Mouse (Mus musculus) olfactory bulb, adult 2 months (tissue): ENCODE results near the gene Gyg. TPM values are rescaled to one million over a fixed set of nuclear protein-coding genes. Genes with fewer than 3 reads are reported as not detected.

Source experiments
- H3K27ac ChIP-seq: fragments of 200-500 bp; 2 replicates; pipeline ENCODE4 v1.5.1; 2012; ENCODE audit warnings: low read depth, low read length; ENCODE audit not compliant: insufficient read depth
- H3K4me1 ChIP-seq: fragments of 200-500 bp; 2 replicates; pipeline ENCODE4 v1.6.1; 2012; ENCODE audit warnings: low read length; ENCODE audit not compliant: control insufficient read depth, insufficient read depth
- H3K4me3 ChIP-seq: fragments of 200-500 bp; 2 replicates; pipeline ENCODE4 v1.5.1; 2012; ENCODE audit warnings: mild to moderate bottlenecking, low read depth, low read length, moderate library complexity; ENCODE audit not compliant: insufficient read depth
- CTCF ChIP-seq: fragments of 200-500 bp; IDR thresholded peaks from 2 replicates; pipeline ENCODE4 v1.5.1; 2012; ENCODE audit warnings: low read depth, mild to moderate bottlenecking, low read length, moderate library complexity; ENCODE audit not compliant: insufficient read depth
- POLR2A ChIP-seq: fragments of 200-500 bp; IDR thresholded peaks from 2 replicates; pipeline ENCODE4 v1.6.1; 2012; ENCODE audit warnings: mild to moderate bottlenecking, low read depth, low read length, moderate library complexity; ENCODE audit not compliant: insufficient read depth
- WGBS: fragments of 180-500 bp; shearing (Covaris S2); methylation state at CpG from one replicate; pipeline ENCODE4 v1.1.7; 2018; 5-methylcytosine and 5-hydroxymethylcytosine counted together
- polyA plus RNA-seq: library from polyadenylated mRNA; stranded (reverse); fragments of >200 nt; gene quantifications from 2 replicates; pipeline ENCODE4 v1.2.4, GENCODE M21; 2012; ENCODE audit warnings: low replicate concordance; ENCODE audit not compliant: missing spikeins, insufficient read depth, insufficient read length

Gyg gene
- polyA plus RNA-seq, 1 experiment: not detected

GRCm38 (mm10) chr3:20147647-20148046, 7.5 kb downstream of the Gyg start:
- no peak overlapping the region for H3K27ac ChIP-seq
- H3K4me1 ChIP-seq: no peaks in the 10 kb centered on the region; the same call in 1 of the 2 replicates
- WGBS: 85% methylated on average over 5 of the region's 5 CpGs
- no peak overlapping the region for H3K4me3 ChIP-seq
- TF ChIP-seq CTCF: no peak
- no peak for TF ChIP-seq POLR2A

GRCm38 (mm10) chr3:20146884-20147395, 8.2 kb downstream of the Gyg start:
- TF ChIP-seq POLR2A (no peak), CTCF (no peak)
- no peaks in the 10 kb centered on the region; the same call in 1 of the 2 replicates for H3K4me1 ChIP-seq
- no peak overlapping the region for H3K4me3 ChIP-seq
- 45% methylated on average over 7 of the region's 7 CpGs for WGBS
- no peak overlapping the region for H3K27ac ChIP-seq

GRCm38 (mm10) chr3:20145696-20146113, 9.4 kb downstream of the Gyg start:
- Histone ChIP-seq H3K4me3 (no peak overlapping the region), H3K27ac (no peak overlapping the region), H3K4me1 (no peaks in the 10 kb centered on the region; the same call in 1 of the 2 replicates)
- TF ChIP-seq POLR2A: no peak
- 95% methylated on average over 1 of the region's 1 CpGs for WGBS

GRCm38 (mm10) chr3:20144401-20144800, 10.7 kb downstream of the Gyg start:
- Histone ChIP-seq H3K4me1 (no peaks in the 10 kb centered on the region; the same call in 1 of the 2 replicates), H3K4me3 (no peak overlapping the region), H3K27ac (no peak overlapping the region)
- 41% methylated on average over 2 of the region's 2 CpGs for WGBS
- TF ChIP-seq POLR2A (no peak), CTCF (no peak)

GRCm38 (mm10) chr3:20143726-20144125, 11.4 kb downstream of the Gyg start:
- Histone ChIP-seq H3K4me3 (no peak overlapping the region), H3K27ac (no peak overlapping the region), H3K4me1 (no peaks in the 10 kb centered on the region; the same call in 1 of the 2 replicates)
- TF ChIP-seq CTCF: no peak
- no peak for TF ChIP-seq POLR2A
- WGBS: 74% methylated on average over 3 of the region's 3 CpGs

- no peak for TF ChIP-seq CTCF
- Histone ChIP-seq H3K27ac (no peak overlapping the region), H3K4me1 (no peaks in the 10 kb centered on the region), H3K4me3 (no peak overlapping the region)
- WGBS: 55% methylated on average over 3 of the region's 3 CpGs
These were observed 12.5 kb downstream of the Gyg start for GRCm38 (mm10) chr3:20142576-20142975.

- no peak overlapping the region for H3K4me3 ChIP-seq
- H3K4me1 ChIP-seq: no peaks in the 10 kb centered on the region
- WGBS: 95% methylated on average over 2 of the region's 2 CpGs
- no peak overlapping the region for H3K27ac ChIP-seq
- no peak for TF ChIP-seq CTCF
- no peak for TF ChIP-seq POLR2A
These were observed 13.0 kb downstream of the Gyg start for GRCm38 (mm10) chr3:20142101-20142500.

- WGBS: 86% methylated on average over 1 of the region's 1 CpGs
- Histone ChIP-seq H3K27ac (no peak overlapping the region), H3K4me3 (no peak overlapping the region), H3K4me1 (no peaks in the 10 kb centered on the region)
- TF ChIP-seq POLR2A: no peak
- no peak for TF ChIP-seq CTCF
These were observed 13.4 kb downstream of the Gyg start for GRCm38 (mm10) chr3:20141679-20142078.

GRCm38 (mm10) chr3:20141240-20141639, 13.9 kb downstream of the Gyg start:
- Histone ChIP-seq H3K4me1 (no peaks in the 10 kb centered on the region), H3K27ac (no peak overlapping the region), H3K4me3 (no peak overlapping the region)
- no peak for TF ChIP-seq CTCF
- no peak for TF ChIP-seq POLR2A

GRCm38 (mm10) chr3:20136868-20137581, 18.1 kb downstream of the Gyg start:
- Histone ChIP-seq H3K4me1 (no peaks in the 10 kb centered on the region), H3K27ac (no peak overlapping the region), H3K4me3 (no peak overlapping the region)
- TF ChIP-seq CTCF (no peak), POLR2A (no peak)
- 82% methylated on average over 9 of the region's 9 CpGs for WGBS

GRCm38 (mm10) chr3:20134545-20134944, 20.6 kb downstream of the Gyg start:
- TF ChIP-seq CTCF: no peak
- no peak for TF ChIP-seq POLR2A
- no peak overlapping the region for H3K27ac ChIP-seq
- 84% methylated on average over 3 of the region's 3 CpGs for WGBS
- no peaks in the 10 kb centered on the region; the same call in 1 of the 2 replicates for H3K4me1 ChIP-seq
- H3K4me3 ChIP-seq: no peak overlapping the region
